Mouse (Mus musculus) inflammation-experienced regulatory T-cells, adult 16 weeks (primary cell): ENCODE results near the gene Ttc28. TPM values are rescaled to one million over a fixed set of nuclear protein-coding genes. Genes with fewer than 3 reads are reported as not detected.

Source experiments
- polyA plus RNA-seq: library from polyadenylated mRNA; unstranded; fragments of 100-300 nt; shearing (Covaris generic); gene quantifications from one replicate; pipeline ENCODE4 v1.2.1, GENCODE M21; 2017

The Ttc28 gene
- polyA plus RNA-seq = 7.4 TPM

GRCm38 (mm10) chr5:110879584-110880374 lies at the start of gene Ttc28:
Ttc28 (plus strand) TSS chr5:110879803.

GRCm38 (mm10) chr5:110839678-110840365 lies 39.8 kb upstream of the Ttc28 start, which contains the start of the genes Hscb and Chek2:
Hscb (minus strand) TSS chr5:110839777.
Chek2 (plus strand) TSS chr5:110839979.

GRCm38 (mm10) chr5:111330417-111331098 lies 451.0 kb downstream of the Ttc28 start, which contains the start of gene Pitpnb:
Pitpnb (plus strand) TSS chr5:111330763.

Other genes with a start within 250 kb of the Ttc28 start
- 95.9 TPM for gene Noc4l, start 226.4 kb upstream of the Ttc28 start, polyA plus RNA-seq
- gene Ddx51, start 226.4 kb upstream of the Ttc28 start, polyA plus RNA-seq = 22.9 TPM
- 57.1 TPM for gene Ep400, start 109.1 kb upstream of the Ttc28 start, polyA plus RNA-seq
- 29.8 TPM for gene Pus1, start 99.1 kb upstream of the Ttc28 start, polyA plus RNA-seq
- gene Ulk1, start 69.7 kb upstream of the Ttc28 start, polyA plus RNA-seq = 7.8 TPM
- gene Hscb, start 40.0 kb upstream of the Ttc28 start, polyA plus RNA-seq = 24.4 TPM
- gene Chek2, start 39.8 kb upstream of the Ttc28 start, polyA plus RNA-seq = 9.0 TPM